Mouse (Mus musculus) urinary bladder, postnatal 10 days (tissue): ENCODE measurements around the gene Gnb1.
"Not testable (repeated sequence)": the region's sequence is repeated elsewhere in the genome, so short reads cannot be mapped to it uniquely, and the experiment has no call there.

Experiments used
- DNase-seq: peaks from one replicate; pipeline ENCODE4 v3.0.0; 2022; ENCODE audit warnings: low spot score

Gene Gnb1

DNA sequence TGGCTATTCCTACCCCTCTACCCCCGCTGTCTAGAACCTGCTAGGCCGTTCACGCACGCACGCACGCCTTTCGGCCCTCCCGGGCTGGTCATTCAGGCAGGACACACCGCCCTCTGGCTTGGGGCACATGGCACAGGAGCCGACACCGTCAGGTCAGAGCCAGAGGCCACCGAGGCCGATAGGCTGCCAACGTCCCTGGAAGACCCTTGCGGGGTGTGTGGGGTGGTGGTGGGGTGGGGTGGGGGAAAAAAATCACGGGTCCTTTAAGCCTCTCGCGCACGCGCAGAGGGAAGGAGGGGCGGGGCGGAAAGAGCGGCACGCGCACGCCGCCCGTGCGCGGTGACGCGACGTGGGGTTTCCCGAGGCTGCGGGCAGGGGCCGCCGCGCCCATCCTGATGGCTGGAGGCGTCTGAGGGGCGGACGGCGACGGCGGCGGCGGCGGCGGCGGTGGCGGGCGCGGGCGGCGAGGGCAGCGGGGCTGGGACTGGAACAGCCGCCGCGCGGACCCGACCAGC lies at the start of gene Gnb1:
Gene Gnb1 (plus strand): TSS at position 372 of the 515 bp plus-strand sequence.
- peak; percentile 84 for DNase-seq

DNA sequence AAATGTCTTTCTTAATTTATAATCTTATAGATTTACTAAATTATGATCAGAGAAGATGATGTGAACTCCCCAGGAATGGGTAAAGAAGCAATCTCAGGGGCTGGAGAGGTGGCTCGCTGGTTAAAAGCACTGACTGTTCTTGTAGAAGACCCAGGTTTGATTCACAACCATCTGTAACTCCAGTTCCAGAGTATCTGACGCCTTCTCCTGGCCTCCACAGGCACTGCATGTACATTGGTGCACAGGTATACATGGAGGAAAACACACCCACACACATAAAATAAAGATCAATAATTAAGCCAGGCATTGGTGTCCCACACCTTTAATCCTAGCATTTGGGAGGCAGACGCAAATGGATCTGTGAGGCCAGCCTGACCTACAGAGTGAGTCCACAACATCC lies 48.4 kb upstream of the Gnb1 start:
- no peak for DNase-seq

DNA sequence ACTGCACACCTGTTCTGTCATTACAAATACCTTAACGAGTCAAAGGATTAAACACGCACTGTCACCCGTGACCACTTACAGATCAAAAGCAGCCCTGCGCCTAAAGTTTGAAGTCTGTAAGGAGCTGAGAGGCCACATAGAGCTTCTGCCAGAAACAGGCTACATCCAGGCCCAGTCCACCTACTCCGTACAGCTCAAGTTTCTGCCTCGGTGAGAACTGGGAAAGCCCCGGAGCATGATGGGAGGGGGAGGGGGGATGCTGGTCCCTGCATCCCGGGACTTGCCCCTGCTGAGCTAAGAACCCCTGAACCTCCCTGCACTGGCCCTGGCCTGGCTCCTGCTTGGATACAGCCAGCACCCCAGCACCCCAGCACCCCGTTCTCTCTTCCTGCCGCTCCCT lies 39.6 kb upstream of the Gnb1 start:
- DNase-seq, result no peak

DNA sequence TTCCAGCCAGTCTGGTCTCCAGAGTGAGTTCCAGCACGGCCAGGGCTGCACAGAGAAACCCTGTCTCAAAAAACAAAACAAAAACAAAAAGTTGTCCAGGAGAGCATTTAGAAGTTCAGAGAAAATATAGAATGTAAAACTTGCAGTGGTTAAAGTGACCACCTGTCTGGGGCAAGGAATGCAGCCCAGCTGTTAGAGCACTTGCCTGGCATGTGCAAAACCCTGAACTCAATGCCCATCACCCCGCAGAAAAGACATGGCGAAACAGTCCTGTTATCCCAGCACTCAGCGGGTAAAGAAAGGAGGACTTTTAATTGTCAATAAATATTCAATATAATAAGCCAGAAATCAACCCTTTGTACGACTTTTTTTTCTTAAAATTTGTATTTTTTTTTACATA lies 32.6 kb upstream of the Gnb1 start:
- no peak for DNase-seq

DNA sequence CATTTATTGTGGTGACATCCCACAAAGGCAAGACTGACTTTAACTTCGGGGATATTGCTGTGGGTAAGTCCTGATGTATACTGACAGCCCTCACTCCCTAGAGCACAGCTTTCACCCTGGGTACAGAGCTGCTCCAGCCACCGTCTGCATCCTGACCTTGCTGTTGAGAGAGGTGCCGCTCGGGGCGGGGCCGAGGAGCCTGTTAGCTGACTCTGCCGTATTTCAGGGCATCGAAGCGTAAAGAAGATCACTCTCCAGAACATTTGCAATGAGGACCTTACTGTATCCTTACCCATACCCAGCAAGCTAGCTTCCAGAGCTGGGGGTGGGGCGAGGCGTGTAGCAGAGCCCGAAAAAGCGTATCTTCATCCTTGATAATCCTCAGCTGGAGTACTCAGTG lies 28.1 kb upstream of the Gnb1 start:
- no peak for DNase-seq

DNA sequence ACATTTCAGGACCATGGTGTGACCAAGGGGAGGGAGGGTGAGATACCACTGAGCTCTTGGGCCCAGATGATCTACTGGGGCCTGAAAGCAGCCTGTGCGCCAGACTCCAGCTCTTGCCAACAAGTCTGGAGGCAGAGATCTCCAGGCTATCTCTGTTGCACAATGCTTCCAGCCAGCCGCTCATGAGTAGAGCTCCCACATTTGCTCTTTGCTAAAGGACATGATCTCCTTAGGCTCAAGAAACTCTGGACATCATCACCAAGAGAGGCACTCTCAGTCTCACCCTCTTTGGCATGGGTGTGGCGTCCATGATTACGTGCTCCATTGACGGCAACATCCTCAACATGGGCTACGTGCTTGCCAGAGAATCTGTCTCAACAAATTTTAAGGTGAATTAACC lies 27.6 kb upstream of the Gnb1 start:
- no peak for DNase-seq

DNA sequence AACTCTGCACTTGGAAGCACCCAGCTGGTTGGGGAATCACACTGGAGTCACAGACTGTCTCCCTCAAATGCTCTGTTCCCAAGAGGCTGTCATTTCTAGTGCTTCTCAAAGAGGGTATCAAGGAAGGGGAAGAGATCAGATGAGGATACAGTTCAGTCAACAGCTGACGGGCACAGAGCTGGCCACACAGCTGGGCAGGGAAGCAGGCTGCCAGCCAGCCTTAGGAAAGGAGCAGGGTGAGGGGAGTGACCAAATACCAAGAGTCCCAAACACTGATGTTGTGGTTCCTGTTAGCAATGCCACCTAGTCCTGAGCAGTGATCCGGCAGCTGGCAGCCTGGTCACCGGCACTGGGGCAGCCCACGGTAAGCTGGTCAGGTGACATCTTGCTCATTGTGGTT lies 27.1 kb upstream of the Gnb1 start:
- no peak for DNase-seq

DNA sequence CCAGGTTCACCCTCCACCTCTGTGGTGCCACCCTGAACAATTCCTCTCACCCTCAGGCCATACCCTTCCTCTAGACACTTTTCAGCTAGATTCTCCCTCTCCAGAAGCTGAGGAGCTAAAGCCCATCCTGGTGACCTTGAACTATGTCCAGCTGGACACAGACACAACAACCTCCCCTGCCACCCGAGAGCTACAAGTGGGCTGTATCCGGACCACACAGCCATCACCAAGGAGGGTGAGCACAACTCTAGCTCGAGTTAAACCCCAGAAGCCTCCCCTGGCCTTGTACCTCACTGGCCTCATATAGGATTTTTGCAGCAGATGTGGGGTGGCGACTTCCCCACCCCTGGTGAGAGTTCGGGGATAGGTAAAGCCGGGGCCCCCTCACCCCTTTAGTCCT lies 25.6 kb upstream of the Gnb1 start:
- DNase-seq, result no peak

DNA sequence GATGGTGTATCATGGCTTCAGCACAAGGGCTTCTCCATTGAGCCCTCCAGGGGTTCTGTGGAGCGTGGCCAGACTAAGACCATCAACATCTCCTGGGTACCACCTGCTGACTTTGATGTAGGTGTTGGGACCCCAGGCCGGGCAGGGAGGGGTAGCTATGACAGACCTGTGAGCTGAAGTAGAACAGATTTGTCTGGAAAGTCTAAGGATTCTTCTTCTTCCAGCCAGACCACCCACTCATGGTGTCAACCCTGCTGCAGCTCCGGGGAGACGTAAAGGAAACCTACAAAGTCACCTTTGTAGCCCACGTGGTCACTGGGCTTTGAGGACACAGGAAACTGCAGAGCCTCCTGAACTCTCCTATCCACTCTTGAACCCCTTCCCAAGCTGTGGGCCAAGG lies 25.1 kb upstream of the Gnb1 start:
- DNase-seq, result no peak

DNA sequence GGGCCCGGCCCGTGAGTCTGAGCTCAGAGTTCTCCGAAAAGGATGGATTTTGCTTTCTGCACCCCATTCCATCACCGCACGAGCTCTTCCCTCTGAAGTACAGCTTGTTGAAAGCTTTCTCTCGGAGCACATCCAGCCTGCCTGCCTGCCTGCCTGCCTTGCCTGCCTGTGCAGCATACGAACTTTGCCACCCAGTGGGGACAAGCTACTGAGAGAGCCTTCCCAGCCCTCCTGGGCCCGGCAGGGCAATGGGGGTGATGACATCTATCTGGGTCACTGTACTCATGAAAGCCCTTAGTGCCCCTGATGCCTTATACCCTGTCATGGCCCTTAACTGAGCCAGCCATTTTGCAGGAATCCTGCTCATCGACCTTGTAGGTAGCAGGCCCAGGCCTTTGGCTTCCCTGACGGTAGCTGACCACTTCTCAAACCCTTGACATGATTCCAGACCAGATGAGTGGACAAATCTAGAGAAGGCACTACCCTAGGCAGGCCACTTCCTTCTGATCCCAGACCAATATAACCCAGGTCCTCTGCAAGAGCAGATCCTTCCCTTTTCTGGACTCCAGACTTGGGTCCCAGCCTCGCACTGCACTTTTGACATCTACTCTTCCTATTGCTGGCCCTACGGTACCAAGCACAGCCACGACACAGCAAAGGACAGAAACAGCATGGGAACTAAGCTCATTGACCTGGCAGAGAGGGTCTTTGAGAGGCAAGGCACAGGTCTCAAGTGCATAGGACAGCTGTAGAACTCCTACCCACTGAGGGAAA lies 23.7 kb upstream of the Gnb1 start:
- DNase-seq, result no peak

DNA sequence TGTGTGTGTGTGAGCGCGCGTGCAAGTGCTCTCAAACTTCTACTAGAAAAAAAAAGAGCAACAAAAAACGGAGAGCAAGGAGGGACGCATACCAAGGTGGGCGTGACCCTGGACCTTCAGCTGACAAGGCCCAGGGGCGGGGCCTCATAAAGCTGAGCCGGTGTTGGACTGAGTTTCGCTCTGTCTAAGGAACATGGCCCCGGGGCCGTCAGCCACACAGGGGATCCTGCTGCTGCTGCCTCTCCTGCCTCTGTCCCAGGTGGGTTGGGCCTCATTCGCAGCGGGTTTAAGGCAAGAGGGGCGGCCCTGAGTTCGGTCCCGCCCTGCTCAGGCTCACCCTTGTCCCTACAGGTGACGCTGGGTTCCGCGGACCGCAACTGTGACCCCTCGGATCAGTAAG lies 22.2 kb upstream of the Gnb1 start, which contains the start of gene Tmem52:
Gene Tmem52 (plus strand): TSS at position 163 of the 400 bp plus-strand sequence.
- no peak for DNase-seq

DNA sequence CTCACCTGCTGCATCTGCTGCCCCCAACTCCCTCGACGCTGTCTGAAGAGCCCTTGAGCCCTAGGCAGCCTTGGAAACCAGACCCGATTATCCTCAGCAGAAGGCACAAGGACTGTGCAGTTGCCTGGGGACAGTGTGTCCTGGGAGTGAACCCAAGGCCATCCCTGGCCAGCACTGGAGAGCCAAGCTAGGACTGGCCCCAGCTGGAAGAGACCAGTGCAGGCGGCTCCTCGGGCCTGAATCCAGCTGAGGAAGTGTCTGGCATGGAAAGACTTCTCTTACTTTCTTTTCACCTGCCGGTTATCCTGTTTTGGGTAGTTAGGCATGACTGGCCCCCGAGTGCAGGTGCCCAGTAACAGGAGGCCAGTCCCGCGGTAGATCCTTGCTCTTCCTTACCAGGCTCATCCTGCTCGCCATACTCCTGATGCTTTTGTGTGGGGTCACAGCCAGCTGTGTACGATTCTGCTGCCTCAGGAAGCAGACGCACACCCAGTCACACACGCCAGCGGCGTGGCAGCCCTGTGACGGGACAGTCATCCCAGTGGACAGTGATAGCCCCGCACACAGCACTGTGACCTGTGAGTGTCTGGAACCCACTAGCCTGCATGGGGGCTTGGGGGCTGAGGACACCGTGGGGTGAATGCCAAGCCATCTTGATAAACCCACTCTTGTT lies 21.4 kb upstream of the Gnb1 start:
- no peak for DNase-seq

DNA sequence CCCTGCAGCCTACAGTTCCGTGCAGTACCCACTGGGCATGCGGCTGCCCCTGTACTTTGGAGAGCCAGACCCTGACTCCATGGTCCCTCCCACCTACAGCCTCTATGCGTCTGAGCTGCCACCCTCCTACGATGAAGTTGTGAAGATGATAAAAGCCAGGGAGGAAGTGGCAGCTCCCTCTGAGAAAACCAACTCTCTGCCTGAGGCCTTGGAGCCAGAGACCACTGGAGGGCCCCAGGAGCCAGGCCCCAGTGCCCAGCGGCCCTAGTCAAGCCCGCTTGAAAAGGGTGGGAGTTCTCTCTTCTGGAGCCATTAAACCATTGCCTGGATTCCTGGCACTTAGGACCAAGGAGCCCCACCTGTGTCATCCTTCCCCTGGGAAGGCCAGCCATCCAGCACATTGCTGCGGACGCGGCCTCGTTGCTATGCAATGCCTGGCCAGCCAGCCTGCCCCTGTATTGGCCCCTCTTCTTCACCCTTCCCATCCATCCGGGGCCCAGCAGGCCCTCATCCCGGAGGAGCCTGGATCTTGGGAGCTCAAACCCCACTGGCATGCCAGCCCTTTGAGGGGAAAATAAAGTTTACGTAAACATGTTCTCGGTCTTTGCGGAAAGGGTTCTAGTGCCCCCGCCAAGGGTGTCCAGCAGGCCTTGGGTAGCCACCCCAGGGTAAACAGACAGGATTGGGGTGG lies 20.8 kb upstream of the Gnb1 start:
- no peak for DNase-seq

DNA sequence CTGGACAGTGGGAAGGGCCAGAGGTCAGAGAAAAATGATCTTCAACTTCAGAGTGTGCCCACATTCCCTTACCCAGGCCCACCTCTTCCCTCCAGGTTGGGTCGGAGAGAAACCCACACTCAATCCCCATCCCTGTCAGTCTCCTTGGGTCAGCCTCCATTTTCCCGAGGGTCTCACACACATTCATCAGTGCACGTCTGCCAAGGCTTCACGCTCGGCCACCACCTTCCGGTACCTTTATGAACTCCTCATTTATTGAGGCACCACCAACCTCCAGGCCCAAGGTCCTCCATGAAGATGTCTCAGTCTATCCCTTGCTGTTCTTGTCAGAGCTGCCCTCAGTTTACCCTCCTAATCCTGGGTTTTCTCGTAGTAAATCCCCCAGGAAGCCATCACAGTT lies 20.2 kb upstream of the Gnb1 start:
- DNase-seq, result no peak

DNA sequence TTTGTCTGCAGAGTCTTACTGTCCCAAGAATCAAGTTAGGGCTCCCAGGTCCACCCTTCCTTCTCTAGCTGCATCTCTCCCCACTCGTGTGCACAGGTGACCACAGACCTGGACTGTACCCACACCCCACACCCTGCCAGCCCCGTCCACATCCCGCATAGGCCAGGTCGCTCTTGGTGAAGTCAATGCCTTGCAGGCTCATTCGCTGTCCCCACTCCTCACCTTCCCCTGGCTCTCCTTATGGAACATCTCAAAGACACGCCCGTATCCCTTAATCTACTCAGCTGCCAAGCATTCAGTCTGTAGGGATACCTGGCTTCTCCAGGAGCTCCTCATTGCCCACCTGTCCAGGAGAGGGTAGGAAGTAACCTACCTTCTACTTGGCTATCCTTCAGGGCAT lies 19.8 kb upstream of the Gnb1 start:
- no peak for DNase-seq

DNA sequence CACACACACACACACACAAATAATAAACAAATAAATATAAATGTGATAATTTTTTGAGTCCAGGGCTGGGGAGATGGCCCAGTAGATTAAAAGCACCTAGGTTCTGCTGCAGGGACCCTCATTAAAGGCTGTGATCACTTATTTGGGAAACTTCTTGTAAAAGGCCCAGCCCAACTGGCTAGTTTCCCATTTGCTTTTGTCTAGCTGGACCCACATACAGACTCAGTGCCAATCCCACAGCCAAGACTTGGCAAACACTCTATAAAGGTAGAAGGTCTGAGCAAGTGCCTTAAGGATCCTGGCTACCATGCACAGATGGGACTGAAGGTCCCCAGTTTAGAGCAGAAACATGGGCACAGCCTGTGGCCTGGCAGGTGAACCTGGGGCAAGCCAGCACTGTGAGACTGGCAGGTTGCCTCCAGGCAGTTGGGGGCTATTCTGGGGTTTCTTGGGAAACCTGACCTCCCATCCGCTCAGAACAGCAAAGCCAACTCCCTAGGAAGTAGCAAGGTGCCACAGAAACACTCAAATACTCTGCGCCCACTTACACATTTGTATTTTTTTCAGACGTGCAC lies 18.4 kb upstream of the Gnb1 start:
- DNase-seq, result no peak

DNA sequence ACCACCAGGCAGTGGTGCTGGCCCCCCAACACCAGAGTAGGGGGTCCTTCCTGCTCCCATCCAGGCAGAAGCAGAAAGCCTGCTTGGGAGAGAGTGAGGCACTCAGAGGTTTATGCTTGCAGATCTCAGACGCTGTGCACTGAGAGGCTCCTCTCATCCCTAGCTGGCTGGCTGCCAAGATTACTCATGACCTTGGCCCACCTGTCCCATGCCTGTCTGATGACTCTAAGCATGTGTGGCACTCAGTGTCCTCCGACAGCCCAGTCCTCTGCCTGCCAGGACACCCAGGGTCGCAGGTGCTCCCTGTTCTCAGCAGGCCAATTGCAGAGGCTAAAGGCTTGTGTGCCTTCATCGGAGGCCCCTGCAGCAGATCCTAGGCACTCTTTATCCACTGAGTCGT lies 17.8 kb upstream of the Gnb1 start:
- DNase-seq, result no peak

DNA sequence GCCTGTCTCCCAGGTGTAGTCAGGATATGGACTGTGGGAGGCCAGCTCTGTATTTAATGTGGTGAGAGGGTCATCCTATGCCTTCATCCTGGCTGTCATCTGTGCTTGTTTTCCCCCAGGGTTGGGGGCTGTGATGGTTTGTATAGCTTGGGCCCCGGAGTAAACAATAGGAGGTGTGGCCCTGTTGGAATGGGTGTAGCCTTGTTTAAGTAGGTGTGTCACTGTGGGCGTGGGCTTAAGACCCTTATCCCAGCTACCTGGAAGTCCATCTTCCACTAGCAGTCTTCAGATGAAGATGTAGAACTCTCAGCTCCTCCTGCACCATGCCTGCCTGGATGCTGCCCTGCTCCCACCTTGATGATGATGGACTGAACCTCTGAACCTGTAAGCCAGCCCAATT lies 17.4 kb upstream of the Gnb1 start:
- DNase-seq, result not testable (repeated sequence)

DNA sequence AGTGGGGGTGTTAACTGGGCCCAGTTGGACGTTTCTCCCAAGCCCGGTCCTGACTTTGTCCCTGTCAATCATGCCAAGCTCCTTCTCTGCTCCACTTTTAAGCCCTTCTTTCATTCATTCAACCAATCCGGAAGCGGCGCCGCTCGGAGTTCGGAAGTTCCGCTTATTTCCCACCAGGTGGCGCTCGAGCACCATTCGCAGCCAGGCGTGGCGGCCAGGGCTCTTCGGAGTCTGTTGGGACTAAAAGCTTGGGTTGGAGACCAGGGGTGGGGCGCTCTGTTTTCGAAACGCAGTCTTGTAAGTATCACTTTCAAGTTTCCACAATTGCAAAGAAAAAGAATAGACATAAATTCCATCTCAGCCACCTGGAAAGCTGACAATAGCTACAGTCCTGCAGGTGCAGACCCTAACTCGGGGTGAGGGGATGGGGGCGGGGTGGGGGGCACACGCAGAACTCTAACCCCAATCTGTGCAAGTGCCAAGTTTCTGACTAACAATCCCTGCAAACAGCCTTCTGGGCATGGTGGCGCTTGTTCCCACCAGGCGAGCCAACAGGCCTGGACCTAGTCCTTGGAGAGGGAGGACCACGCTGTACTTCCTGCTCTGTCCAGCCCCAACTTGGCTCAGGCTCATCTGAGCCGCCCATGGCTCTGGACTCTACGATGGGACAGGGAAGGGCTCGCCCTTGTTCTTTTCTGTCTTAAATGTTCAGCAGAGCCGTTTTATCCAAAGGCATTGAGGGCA lies 9.6 kb upstream of the Gnb1 start:
- peak; percentile 46 for DNase-seq

DNA sequence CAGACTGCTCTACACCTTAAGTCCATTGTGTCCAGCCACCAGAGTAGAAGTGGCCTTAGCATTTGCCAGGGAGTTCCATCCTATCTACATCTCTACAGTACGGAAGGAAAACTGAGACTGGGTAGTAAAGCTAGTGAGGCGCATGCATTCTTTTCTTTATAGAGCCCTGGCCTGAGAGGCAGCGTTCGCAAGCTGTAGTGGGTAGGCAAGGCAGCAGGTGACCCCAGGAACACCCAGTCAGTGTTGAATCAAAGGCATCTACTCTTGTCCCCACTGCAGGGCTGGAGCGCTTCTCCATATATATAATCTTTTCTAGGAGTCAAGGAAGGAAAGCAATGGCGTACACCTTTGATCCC lies 9.1 kb upstream of the Gnb1 start:
- no peak for DNase-seq

DNA sequence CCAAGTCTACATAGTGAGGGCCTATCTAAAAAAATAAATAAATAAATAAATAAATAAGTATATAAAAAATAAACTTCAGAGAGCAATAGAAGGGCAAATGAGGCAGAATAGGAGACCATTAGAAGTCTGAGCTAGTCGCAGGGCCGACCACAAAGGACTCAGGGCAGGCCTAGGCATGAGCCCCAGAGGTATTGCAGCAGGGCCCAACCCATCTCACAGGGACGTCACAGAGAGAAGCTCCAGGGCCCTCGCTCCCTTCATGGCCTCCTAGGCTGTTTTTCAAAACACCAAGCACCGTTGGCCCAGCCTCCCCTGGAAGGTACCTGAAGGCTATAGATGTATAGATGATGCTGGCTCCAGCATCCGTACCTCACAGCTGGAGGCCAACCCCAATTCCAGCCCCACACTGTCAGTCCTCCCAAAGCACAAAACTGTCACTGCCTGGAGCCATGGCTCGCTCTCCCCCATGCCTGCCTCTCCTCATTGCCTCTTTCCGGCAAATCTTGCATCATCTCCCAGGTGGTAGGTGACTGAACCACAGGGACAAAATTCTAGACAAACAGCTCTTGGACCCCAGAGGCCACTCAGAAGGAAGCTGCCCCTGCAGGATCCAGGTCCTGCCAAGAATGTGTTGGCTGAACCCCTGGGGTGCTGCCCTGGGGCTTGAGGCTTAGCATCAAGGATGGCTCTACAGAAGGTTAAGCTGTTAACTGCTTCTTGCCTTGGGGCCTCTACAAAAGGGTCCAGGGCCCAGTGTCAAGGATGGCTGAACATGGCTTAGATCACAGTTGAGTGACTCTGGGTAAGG lies 8.2 kb upstream of the Gnb1 start:
- DNase-seq, result no peak
